Mouse (Mus musculus) spleen, adult 2 months (tissue): ENCODE data around the gene Olfr800.

Source experiments
- CTCF ChIP-seq: fragments of 200-500 bp; IDR thresholded peaks from 2 replicates; pipeline ENCODE4 v1.5.1; 2011; ENCODE audit warnings: mild to moderate bottlenecking, inconsistent platforms; ENCODE audit not compliant: insufficient read depth, insufficient read length, insufficient replicate concordance; ENCODE audit errors: extremely low read depth
- POLR2A ChIP-seq: fragments of 200-500 bp; IDR thresholded peaks from 2 replicates; pipeline ENCODE4 v1.6.1; 2011; ENCODE audit warnings: low read depth, low read length, inconsistent platforms

- TF ChIP-seq CTCF (no peak), POLR2A (no peak)
Observed at GRCm38 (mm10) chr10:129657394-129657793, at the start of gene Olfr800.
